Mouse (Mus musculus): ENCODE data around the gene Lap3. TPM values are rescaled to one million over a fixed set of nuclear protein-coding genes. Genes with fewer than 3 reads are reported as not detected.

The Lap3 gene
- total RNA-seq, 4 experiments from 2014 or later: 51.1 to 69.2 (median 58.0) TPM

GRCm38 (mm10) chr5:45495429-45495975 is 2.3 kb downstream of the Lap3 start:
- no peak for DNase-seq (ENCODE audit: low spot score in 2 of 2)

DNA sequence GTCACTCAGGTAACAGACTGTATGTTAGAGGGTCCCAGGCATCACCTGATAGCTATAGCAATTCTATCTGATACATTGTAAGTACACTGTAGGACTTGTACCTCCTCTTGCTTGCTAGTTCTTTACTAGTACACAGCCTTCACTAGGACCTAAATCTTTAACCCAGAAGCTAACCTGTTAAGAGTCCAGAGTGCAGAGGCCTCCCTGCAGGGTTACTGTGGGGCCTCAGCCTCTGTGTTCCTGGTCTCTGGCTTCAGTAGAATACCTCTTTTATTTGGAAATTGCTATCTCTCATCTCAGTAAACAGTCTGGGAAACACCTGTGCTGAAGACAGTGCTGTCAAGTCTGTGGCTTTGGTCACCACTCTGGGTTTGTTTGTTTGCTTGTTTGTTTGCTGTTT is 2.9 kb downstream of the Lap3 start:
- no peak for DNase-seq (ENCODE audit: low spot score in 2 of 2)

DNA sequence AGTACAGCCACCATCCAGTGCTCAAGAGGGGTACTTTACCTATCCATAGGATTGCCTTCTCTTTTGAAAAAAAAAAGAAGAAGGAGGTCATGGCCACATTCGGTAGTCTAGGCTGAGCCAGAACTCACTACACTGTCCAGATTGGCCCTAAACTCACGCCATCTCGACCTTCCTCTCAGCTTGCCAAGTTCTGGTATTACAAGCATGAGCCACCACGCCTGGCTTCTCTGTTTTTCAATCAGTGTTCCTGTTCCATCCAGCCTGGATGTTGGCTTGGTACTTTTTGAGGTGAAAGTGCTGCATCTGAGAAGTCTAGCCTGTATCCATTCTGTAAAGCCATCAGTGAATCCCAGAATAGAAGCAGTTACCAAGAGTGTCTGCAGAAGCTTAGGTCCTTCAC is 3.3 kb downstream of the Lap3 start:
- no peak for DNase-seq (ENCODE audit: low spot score in 2 of 2)

GRCm38 (mm10) chr5:45496930-45497550 is 3.9 kb downstream of the Lap3 start:
- no peak for DNase-seq (ENCODE audit: low spot score in 2 of 2)

DNA sequence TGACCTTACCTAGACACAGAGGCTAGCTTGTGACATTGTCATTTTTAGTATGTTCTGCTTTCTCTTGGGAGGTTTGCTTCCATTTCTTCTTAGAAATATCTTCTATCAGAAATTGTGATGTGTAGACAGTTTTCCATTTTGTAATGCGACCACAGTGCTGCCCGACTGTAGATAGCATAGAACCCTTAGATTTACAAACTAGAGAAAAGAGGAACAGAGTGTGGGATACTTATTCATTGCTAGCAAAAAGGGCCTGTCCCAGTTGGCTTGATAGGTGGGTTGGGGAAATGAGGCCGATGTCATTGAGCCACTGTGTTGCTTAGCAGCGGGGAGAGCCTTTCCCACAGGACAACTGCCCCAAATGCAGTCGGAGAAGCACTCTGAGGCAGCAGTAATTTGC is 4.4 kb downstream of the Lap3 start:
- no peak for DNase-seq (ENCODE audit: low spot score in 2 of 2)

DNA sequence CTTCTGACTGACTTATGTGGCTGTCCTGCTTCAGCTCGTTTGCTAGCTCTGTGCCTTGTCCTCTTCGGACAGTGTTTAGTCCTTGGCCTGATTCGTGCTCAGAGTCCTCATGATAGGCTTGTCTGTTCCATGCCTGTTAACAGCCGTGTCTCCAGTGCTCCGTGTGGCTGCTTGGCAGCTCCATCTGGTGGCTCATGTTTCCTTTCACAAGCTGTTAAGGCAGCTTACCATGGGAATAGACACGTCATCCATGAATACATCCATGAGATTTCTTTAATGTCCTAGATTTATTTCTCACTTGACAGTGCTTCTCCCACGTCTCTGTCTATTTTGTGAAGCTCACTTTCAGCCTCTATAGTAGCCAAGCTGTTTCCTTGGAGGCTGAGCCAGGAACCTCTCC is 16.9 kb downstream of the Lap3 start:
- no peak for DNase-seq (ENCODE audit: low spot score in 2 of 2)

- no peak for DNase-seq (ENCODE audit: low spot score in 2 of 2)
These were observed 19.7 kb downstream of the Lap3 start for GRCm38 (mm10) chr5:45512908-45513307.

DNA sequence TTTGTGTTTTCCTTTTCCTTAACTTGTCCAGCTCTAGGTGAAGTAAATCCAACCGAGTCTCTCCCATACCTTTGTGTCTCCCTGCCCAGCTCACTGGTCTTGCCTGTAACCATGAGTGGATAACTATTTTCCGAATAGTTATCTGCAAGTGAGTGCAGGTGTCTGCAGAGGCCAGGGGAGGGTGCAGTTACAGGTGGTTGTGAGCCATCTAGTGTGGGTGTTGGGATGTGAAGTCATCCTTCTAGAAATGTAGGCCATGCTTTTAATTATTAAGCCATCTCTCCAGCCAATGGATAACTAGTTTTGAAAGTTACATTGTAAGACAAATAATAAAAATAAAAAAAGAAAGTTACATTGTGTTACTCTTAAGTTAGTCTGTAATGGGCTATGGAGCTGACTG is 20.3 kb downstream of the Lap3 start:
- DNase-seq (ENCODE audit: low spot score in 2 of 2): no peak

DNA sequence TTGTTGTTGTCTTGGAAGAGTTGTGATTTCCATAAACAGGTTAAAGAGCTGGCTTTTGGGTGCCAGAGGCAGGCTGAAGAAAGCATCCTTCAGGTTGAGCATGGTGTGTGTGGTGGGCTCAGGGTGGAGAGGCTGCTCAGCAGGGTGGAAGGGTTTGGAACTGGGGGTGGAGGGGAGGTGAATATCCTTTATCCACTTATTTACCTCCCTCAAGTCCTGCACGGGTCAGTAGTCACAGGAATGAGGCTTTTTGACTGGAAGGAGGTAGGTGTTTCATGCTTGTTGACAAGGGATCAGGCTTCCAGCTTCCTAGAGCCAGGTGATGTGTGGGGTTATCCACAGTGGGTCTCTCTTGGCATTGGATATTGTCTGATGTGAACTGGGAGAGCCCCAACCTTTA is 21.4 kb downstream of the Lap3 start:
- DNase-seq (ENCODE audit: low spot score in 2 of 2): no peak

GRCm38 (mm10) chr5:45515151-45515743 is 22.1 kb downstream of the Lap3 start:
- DNase-seq (ENCODE audit: low spot score in 2 of 2): no peak

GRCm38 (mm10) chr5:45519960-45520808 is 27.0 kb downstream of the Lap3 start, which contains the start of gene Med28:
Med28 (plus strand) TSS chr5:45520229.
- peak; percentile 85 to 90 for DNase-seq (ENCODE audit: low spot score in 2 of 2)

- DNase-seq (ENCODE audit: low spot score in 2 of 2): no peak
These were observed 27.6 kb downstream of the Lap3 start for GRCm38 (mm10) chr5:45520809-45521110.

- DNase-seq (ENCODE audit: low spot score in 2 of 2): no peak
These were observed 28.4 kb downstream of the Lap3 start for GRCm38 (mm10) chr5:45521601-45522000.

GRCm38 (mm10) chr5:45525101-45525500 is 31.9 kb downstream of the Lap3 start:
- no peak for DNase-seq (ENCODE audit: low spot score in 2 of 2)

- DNase-seq (ENCODE audit: low spot score in 2 of 2): no peak
These were observed 33.2 kb downstream of the Lap3 start for GRCm38 (mm10) chr5:45526338-45526737.

DNA sequence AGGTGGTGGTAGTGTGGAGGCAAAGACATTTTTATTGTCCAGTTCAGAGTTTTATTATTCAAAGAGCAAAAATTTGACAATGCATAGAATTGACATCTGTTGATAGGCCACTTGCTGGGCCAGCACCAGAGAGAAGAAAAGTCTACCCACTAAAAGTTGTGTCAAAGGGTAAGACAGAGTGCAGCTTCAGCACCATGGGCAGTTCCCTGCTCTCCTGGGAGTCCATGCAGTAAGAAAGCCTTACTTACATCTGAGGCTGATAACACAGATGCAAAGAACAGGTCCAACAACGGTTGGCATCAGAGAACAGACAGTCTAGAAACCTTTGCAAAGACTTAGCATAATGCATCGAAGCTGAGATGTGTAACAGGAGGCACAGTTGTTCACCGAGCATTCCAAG is 36.5 kb downstream of the Lap3 start:
- DNase-seq (ENCODE audit: low spot score in 2 of 2): no peak

DNA sequence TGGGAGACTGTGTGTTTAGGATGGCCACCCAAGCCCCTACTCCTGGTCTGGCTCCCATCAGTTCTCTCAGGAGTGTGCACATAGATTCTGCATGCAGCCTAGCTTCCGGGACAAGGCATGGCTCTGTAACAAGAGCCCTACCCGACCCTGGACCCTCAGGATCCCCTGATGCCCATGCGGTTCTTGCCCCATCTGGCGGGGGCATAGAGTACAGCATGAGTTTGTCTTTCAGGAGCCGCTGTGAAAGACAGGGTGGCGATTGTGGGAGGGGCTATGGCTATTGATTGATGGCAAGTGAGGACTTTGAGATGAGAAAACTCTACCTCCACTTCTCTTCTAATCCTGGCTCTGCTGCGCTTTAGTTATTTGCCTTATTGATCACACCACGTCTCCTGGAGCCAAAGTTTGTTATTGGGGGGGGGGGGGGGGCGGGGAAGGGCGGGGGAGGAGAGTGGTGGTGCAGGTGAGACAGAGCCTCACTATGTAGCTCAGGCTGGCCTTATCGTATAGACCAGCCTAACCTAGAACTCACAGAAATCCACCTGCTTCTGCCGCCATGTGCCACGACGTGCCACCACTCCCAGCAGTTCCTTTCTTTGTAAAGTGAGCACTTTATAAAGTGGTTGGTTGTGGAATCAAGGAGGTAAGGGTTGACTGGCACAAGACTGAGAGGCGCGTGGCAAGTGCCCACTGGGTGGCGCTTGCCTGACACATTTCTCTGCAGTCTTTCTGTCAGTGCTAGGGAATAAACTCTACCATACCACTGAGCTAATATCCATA is 41.3 kb downstream of the Lap3 start:
- peak in 1 of 2 experiments; percentile 42 for DNase-seq (ENCODE audit: low spot score in 2 of 2)

GRCm38 (mm10) chr5:45535177-45535576 is 42.0 kb downstream of the Lap3 start:
- DNase-seq (ENCODE audit: low spot score in 2 of 2): no peak

- no peak for DNase-seq (ENCODE audit: low spot score in 2 of 2)
These were observed 46.3 kb downstream of the Lap3 start for GRCm38 (mm10) chr5:45539502-45539901.

DNA sequence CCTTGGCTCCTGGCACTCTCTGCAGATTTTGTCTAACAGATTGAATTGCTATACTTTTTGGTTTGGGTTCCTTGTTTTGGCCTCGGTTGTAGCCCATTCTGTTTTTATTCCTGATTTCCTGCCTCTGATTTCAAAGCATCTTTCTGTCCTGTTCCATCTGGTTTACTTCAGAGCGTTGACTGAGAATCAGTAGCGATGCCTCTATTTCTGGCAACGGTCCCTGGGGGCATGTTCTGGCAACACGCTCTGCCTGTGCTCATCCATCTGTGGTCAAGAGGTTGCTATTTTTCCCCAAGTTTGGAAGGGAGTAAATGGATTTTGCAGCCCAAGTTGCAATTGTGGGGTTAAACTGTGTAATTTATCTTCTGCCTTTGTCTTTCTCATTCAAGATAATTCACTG is 50.2 kb downstream of the Lap3 start:
- no peak for DNase-seq (ENCODE audit: low spot score in 2 of 2)

DNA sequence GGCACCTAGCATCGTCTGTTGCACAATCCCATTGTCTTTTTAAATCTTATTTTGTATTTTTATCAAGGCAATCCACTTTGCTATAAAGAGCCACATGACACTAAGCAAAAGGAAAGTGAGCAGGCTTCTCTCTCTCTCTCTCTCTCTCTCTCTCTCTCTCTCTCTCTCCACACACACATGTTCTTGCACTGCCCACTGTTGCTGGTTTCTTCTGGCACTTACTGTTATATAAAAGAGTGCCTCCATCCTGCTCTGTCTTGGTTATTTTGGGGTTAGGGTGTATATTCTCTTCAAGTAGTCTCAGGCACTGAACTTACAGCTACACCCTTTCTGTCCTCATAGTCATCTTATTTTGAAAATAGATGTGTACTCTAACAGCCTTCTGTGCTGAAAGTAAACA is 56.4 kb downstream of the Lap3 start:
- no peak for DNase-seq (ENCODE audit: low spot score in 2 of 2)
